Mouse (Mus musculus): ENCODE results near the gene Nr1h4. TPM values are rescaled to one million over a fixed set of nuclear protein-coding genes. Genes with fewer than 3 reads are reported as not detected.
"Not testable (repeated sequence)": the region's sequence is repeated elsewhere in the genome, so short reads cannot be mapped to it uniquely, and the experiment has no call there.

Nr1h4 gene
- polyA plus RNA-seq, 1 experiment from 2014 or later, result not detected

GRCm38 (mm10) chr10:89554885-89555284 lies 21.5 kb upstream of the Nr1h4 start:
- ATAC-seq; H3K36me3 ChIP-seq (ENCODE audit: control insufficient read depth, insufficient read depth, low read length); H3K27ac ChIP-seq (ENCODE audit: low read length); H3K9me3 ChIP-seq (replicated peaks; ENCODE audit: control insufficient read depth, low read length, poor library complexity, severe bottlenecking); H3K27me3 ChIP-seq (ENCODE audit: control insufficient read depth, insufficient read depth, low read depth, low read length); H3K4me1 ChIP-seq (ENCODE audit: control insufficient read depth, insufficient read depth, low read length); H3K9ac ChIP-seq (ENCODE audit: low read depth, low read length); H3K4me3 ChIP-seq (ENCODE audit: low read depth, low read length); H3K4me2 ChIP-seq (ENCODE audit: low read length): not testable (repeated sequence)
- 92% methylated on average over 13 of the region's 13 CpGs for WGBS

- not testable (repeated sequence) for H3K4me2 ChIP-seq (ENCODE audit: low read length); ATAC-seq; H3K36me3 ChIP-seq (ENCODE audit: control insufficient read depth, insufficient read depth, low read length); H3K9me3 ChIP-seq (replicated peaks; ENCODE audit: control insufficient read depth, low read length, poor library complexity, severe bottlenecking); H3K4me1 ChIP-seq (ENCODE audit: control insufficient read depth, insufficient read depth, low read length); H3K27ac ChIP-seq (ENCODE audit: low read length); H3K9ac ChIP-seq (ENCODE audit: low read depth, low read length); H3K27me3 ChIP-seq (ENCODE audit: control insufficient read depth, insufficient read depth, low read depth, low read length); H3K4me3 ChIP-seq (ENCODE audit: low read depth, low read length)
- 92% methylated on average over 7 of the region's 7 CpGs for whole genome bisulfite sequencing
Measured at GRCm38 (mm10) chr10:89553855-89554254, 20.5 kb upstream of the Nr1h4 start.

- Histone ChIP-seq H3K4me2 (ENCODE audit: low read length) (no peak overlapping the region), H3K4me3 (ENCODE audit: low read depth, low read length) (no peak overlapping the region), H3K36me3 (ENCODE audit: control insufficient read depth, insufficient read depth, low read length) (no peaks in the 10 kb centered on the region), H3K9me3 (replicated peaks; ENCODE audit: control insufficient read depth, low read length, poor library complexity, severe bottlenecking) (no peaks in the 10 kb centered on the region), H3K27me3 (ENCODE audit: control insufficient read depth, insufficient read depth, low read depth, low read length) (no peaks in the 10 kb centered on the region), H3K9ac (ENCODE audit: low read depth, low read length) (no peak overlapping the region), H3K27ac (ENCODE audit: low read length) (no peak overlapping the region), H3K4me1 (ENCODE audit: control insufficient read depth, insufficient read depth, low read length) (no peaks in the 10 kb centered on the region)
- WGBS, result 85% methylated on average over 5 of the region's 5 CpGs
- no peak for ATAC-seq
Measured at GRCm38 (mm10) chr10:89553015-89553414, 19.6 kb upstream of the Nr1h4 start.

GRCm38 (mm10) chr10:89551657-89552056 lies 18.3 kb upstream of the Nr1h4 start:
- Histone ChIP-seq H3K4me1 (ENCODE audit: control insufficient read depth, insufficient read depth, low read length) (no peaks in the 10 kb centered on the region), H3K4me2 (ENCODE audit: low read length) (no peak overlapping the region), H3K27me3 (ENCODE audit: control insufficient read depth, insufficient read depth, low read depth, low read length) (no peaks in the 10 kb centered on the region), H3K9me3 (replicated peaks; ENCODE audit: control insufficient read depth, low read length, poor library complexity, severe bottlenecking) (no peaks in the 10 kb centered on the region), H3K27ac (ENCODE audit: low read length) (no peak overlapping the region), H3K4me3 (ENCODE audit: low read depth, low read length) (no peak overlapping the region), H3K36me3 (ENCODE audit: control insufficient read depth, insufficient read depth, low read length) (no peaks in the 10 kb centered on the region), H3K9ac (ENCODE audit: low read depth, low read length) (no peak overlapping the region)
- 83% methylated on average over 4 of the region's 4 CpGs for WGBS
- ATAC-seq, result no peak

- H3K4me3 ChIP-seq (ENCODE audit: low read depth, low read length), result no peak overlapping the region
- H3K27ac ChIP-seq (ENCODE audit: low read length), result no peak overlapping the region
- no peaks in the 10 kb centered on the region for H3K36me3 ChIP-seq (ENCODE audit: control insufficient read depth, insufficient read depth, low read length)
- WGBS, result 61% methylated on average over 6 of the region's 6 CpGs
- H3K9ac ChIP-seq (ENCODE audit: low read depth, low read length), result no peak overlapping the region
- no peak for ATAC-seq
- H3K27me3 ChIP-seq (ENCODE audit: control insufficient read depth, insufficient read depth, low read depth, low read length), result no peaks in the 10 kb centered on the region
- H3K9me3 ChIP-seq (replicated peaks; ENCODE audit: control insufficient read depth, low read length, poor library complexity, severe bottlenecking), result no peaks in the 10 kb centered on the region
- H3K4me1 ChIP-seq (ENCODE audit: control insufficient read depth, insufficient read depth, low read length), result no peaks in the 10 kb centered on the region
- no peak overlapping the region for H3K4me2 ChIP-seq (ENCODE audit: low read length)
Measured at GRCm38 (mm10) chr10:89548028-89548427, 14.6 kb upstream of the Nr1h4 start.

GRCm38 (mm10) chr10:89546989-89547388 lies 13.6 kb upstream of the Nr1h4 start:
- no peak overlapping the region for H3K27ac ChIP-seq (ENCODE audit: low read length)
- no peaks in the 10 kb centered on the region for H3K36me3 ChIP-seq (ENCODE audit: control insufficient read depth, insufficient read depth, low read length)
- H3K4me3 ChIP-seq (ENCODE audit: low read depth, low read length), result no peak overlapping the region
- WGBS, result 75% methylated on average over 2 of the region's 2 CpGs
- H3K9ac ChIP-seq (ENCODE audit: low read depth, low read length), result no peak overlapping the region
- ATAC-seq, result no peak
- no peaks in the 10 kb centered on the region for H3K4me1 ChIP-seq (ENCODE audit: control insufficient read depth, insufficient read depth, low read length)
- H3K27me3 ChIP-seq (ENCODE audit: control insufficient read depth, insufficient read depth, low read depth, low read length), result no peaks in the 10 kb centered on the region
- H3K9me3 ChIP-seq (replicated peaks; ENCODE audit: control insufficient read depth, low read length, poor library complexity, severe bottlenecking), result no peaks in the 10 kb centered on the region
- H3K4me2 ChIP-seq (ENCODE audit: low read length), result no peak overlapping the region

- no peak overlapping the region for H3K9ac ChIP-seq (ENCODE audit: low read depth, low read length)
- no peak overlapping the region for H3K27ac ChIP-seq (ENCODE audit: low read length)
- no peak overlapping the region for H3K4me2 ChIP-seq (ENCODE audit: low read length)
- H3K27me3 ChIP-seq (ENCODE audit: control insufficient read depth, insufficient read depth, low read depth, low read length), result no peaks in the 10 kb centered on the region
- H3K36me3 ChIP-seq (ENCODE audit: control insufficient read depth, insufficient read depth, low read length), result no peaks in the 10 kb centered on the region
- no peaks in the 10 kb centered on the region for H3K9me3 ChIP-seq (replicated peaks; ENCODE audit: control insufficient read depth, low read length, poor library complexity, severe bottlenecking)
- ATAC-seq, result no peak
- H3K4me1 ChIP-seq (ENCODE audit: control insufficient read depth, insufficient read depth, low read length), result no peaks in the 10 kb centered on the region
- 81% methylated on average over 6 of the region's 6 CpGs for WGBS
- H3K4me3 ChIP-seq (ENCODE audit: low read depth, low read length), result no peak overlapping the region
Measured at GRCm38 (mm10) chr10:89543867-89544266, 10.5 kb upstream of the Nr1h4 start.

- no peak overlapping the region for H3K27ac ChIP-seq (ENCODE audit: low read length)
- H3K4me2 ChIP-seq (ENCODE audit: low read length), result no peak overlapping the region
- no peak overlapping the region for H3K9ac ChIP-seq (ENCODE audit: low read depth, low read length)
- H3K4me3 ChIP-seq (ENCODE audit: low read depth, low read length), result no peak overlapping the region
- H3K27me3 ChIP-seq (ENCODE audit: control insufficient read depth, insufficient read depth, low read depth, low read length), result no peaks in the 10 kb centered on the region
- no peaks in the 10 kb centered on the region for H3K36me3 ChIP-seq (ENCODE audit: control insufficient read depth, insufficient read depth, low read length)
- no peaks in the 10 kb centered on the region for H3K4me1 ChIP-seq (ENCODE audit: control insufficient read depth, insufficient read depth, low read length)
- ATAC-seq, result no peak
- no peaks in the 10 kb centered on the region for H3K9me3 ChIP-seq (replicated peaks; ENCODE audit: control insufficient read depth, low read length, poor library complexity, severe bottlenecking)
- WGBS, result 89% methylated on average over 3 of the region's 3 CpGs
Measured at GRCm38 (mm10) chr10:89542321-89542720, 8.9 kb upstream of the Nr1h4 start.

- no peaks in the 10 kb centered on the region for H3K36me3 ChIP-seq (ENCODE audit: control insufficient read depth, insufficient read depth, low read length)
- ATAC-seq, result no peak
- H3K4me2 ChIP-seq (ENCODE audit: low read length), result peak overlapping the region; percentile 6; the same call in 1 of the 2 replicates
- H3K9ac ChIP-seq (ENCODE audit: low read depth, low read length), result no peak overlapping the region
- H3K27me3 ChIP-seq (ENCODE audit: control insufficient read depth, insufficient read depth, low read depth, low read length), result no peaks in the 10 kb centered on the region
- WGBS, result 71% methylated on average over 5 of the region's 5 CpGs
- peaks cover 4% of the 10 kb centered on the region; the same call in 1 of the 2 replicates for H3K4me1 ChIP-seq (ENCODE audit: control insufficient read depth, insufficient read depth, low read length)
- H3K27ac ChIP-seq (ENCODE audit: low read length), result no peak overlapping the region
- H3K9me3 ChIP-seq (replicated peaks; ENCODE audit: control insufficient read depth, low read length, poor library complexity, severe bottlenecking), result no peaks in the 10 kb centered on the region
- no peak overlapping the region for H3K4me3 ChIP-seq (ENCODE audit: low read depth, low read length)
Measured at GRCm38 (mm10) chr10:89532451-89532850, 934 bp downstream of the Nr1h4 start.

- no peaks in the 10 kb centered on the region for H3K9me3 ChIP-seq (replicated peaks; ENCODE audit: control insufficient read depth, low read length, poor library complexity, severe bottlenecking)
Measured at GRCm38 (mm10) chr10:89531976-89532375, 1.4 kb downstream of the Nr1h4 start.

More at GRCm38 (mm10) chr10:89531976-89532375, 1.4 kb downstream of the Nr1h4 start:
- H3K36me3 ChIP-seq (ENCODE audit: control insufficient read depth, insufficient read depth, low read length), result no peaks in the 10 kb centered on the region
- peaks cover 4% of the 10 kb centered on the region; the same call in 1 of the 2 replicates for H3K4me1 ChIP-seq (ENCODE audit: control insufficient read depth, insufficient read depth, low read length)
- no peak overlapping the region for H3K4me3 ChIP-seq (ENCODE audit: low read depth, low read length)
- no peak for ATAC-seq
- H3K27me3 ChIP-seq (ENCODE audit: control insufficient read depth, insufficient read depth, low read depth, low read length), result no peaks in the 10 kb centered on the region
- H3K4me2 ChIP-seq (ENCODE audit: low read length), result no peak overlapping the region
- H3K27ac ChIP-seq (ENCODE audit: low read length), result no peak overlapping the region
- H3K9ac ChIP-seq (ENCODE audit: low read depth, low read length), result no peak overlapping the region
- WGBS, result 86% methylated on average over 2 of the region's 2 CpGs

All from midbrain, embryonic 16.5 days (tissue).